Comparison of ENCODE assay signal across 9 mouse cellular contexts in the genomic region with DNA sequence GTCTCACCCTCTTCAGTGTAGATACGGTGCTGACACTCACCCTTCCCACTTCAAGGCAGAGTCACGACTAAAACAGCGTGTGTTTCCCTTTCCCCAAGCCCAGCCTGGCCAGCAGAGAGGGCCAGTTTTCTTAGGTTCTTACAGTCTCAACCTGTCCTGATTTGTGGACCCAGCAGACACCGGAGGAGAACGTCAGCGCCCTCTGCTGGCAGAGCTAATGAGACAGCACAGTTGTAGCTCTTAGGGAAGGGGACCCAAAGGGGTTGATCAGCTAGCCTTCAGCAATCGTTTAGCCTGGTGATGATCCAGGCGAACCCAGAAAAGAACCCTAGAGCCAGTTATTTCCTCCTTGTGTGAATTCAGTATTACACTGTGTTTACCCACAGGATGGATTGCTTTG. TPM values are rescaled to one million over a fixed set of nuclear protein-coding genes. Genes with fewer than 3 reads are reported as not detected.
A peak's percentile ranks its signal among the peaks of the same experiment; 100 is the strongest.
DNase-seq lines count a peak whose midpoint lies in the region; ATAC-seq and TF ChIP-seq lines count a peak whose summit lies in the region.
"Had no signal": no experiment of that assay in that cellular context is flagged by ENCODE, and none has a peak within 500 bp of the region (broad histone marks: within the 10 kb centered on the region; RNA-seq: fewer than 3 reads in every experiment).

No protein-coding gene starts in this region.

- no peak for TF ChIP-seq POLR2A in lung, adult 2 months (IDR thresholded peaks at IDR 0.05; ENCODE audit: borderline replicate concordance, extremely low read depth, low read depth, low read length)
- TF ChIP-seq POLR2A in spleen, adult 2 months (IDR thresholded peaks at IDR 0.05; ENCODE audit: low read depth, low read length), result no peak

- no peak overlapping the region for H3K27ac ChIP-seq in spleen, adult 2 months (ENCODE audit: insufficient read depth, low read length)
- no peak overlapping the region for H3K27ac ChIP-seq in forebrain, embryonic 13.5 days
- H3K27ac ChIP-seq: heart, embryonic 15.5 days had no signal

- 35% methylated on average over 8 of the region's 8 CpGs for WGBS in lung, adult 2 months
- WGBS in spleen, adult 2 months, result 29% methylated on average over 8 of the region's 8 CpGs
- WGBS in forebrain, embryonic 13.5 days, result 51% methylated on average over 8 of the region's 8 CpGs

- H3K9me3 ChIP-seq in forebrain, embryonic 13.5 days (replicated peaks), result no peaks in the 10 kb centered on the region
- H3K9me3 ChIP-seq: heart, embryonic 15.5 days had no signal

- H3K4me2 ChIP-seq in forebrain, embryonic 13.5 days, result no peak overlapping the region
- H3K4me2 ChIP-seq: heart, embryonic 15.5 days had no signal

- H3K36me3 ChIP-seq in spleen, adult 2 months (ENCODE audit: control insufficient read depth, insufficient read depth, low read length), result no peaks in the 10 kb centered on the region
- no peaks in the 10 kb centered on the region for H3K36me3 ChIP-seq in forebrain, embryonic 13.5 days (ENCODE audit: poor library complexity, severe bottlenecking)
- H3K36me3 ChIP-seq: heart, embryonic 15.5 days had no signal

- no peaks in the 10 kb centered on the region for H3K4me1 ChIP-seq in lung, adult 2 months (ENCODE audit: control insufficient read depth, insufficient read depth, low read length)
- H3K4me1 ChIP-seq in spleen, adult 2 months (ENCODE audit: control insufficient read depth, insufficient read depth, insufficient read length), result no peaks in the 10 kb centered on the region
- peaks cover 10% of the 10 kb centered on the region; the same call in 1 of the 2 replicates for H3K4me1 ChIP-seq in forebrain, embryonic 13.5 days

- no peak overlapping the region for H3K4me3 ChIP-seq in lung, adult 2 months (replicated peaks; ENCODE audit: extremely low read depth, low read depth, low read length)
- no peak overlapping the region for H3K4me3 ChIP-seq in spleen, adult 2 months (ENCODE audit: extremely low read depth, insufficient read depth, insufficient read length)
- H3K4me3 ChIP-seq in forebrain, embryonic 13.5 days, result no peak overlapping the region
- H3K4me3 ChIP-seq: heart, embryonic 15.5 days had no signal

- DNase-seq in right cerebral cortex, adult 18-20 months, result peak; percentile 39
- DNase-seq in right cerebral cortex, postnatal 36 days (ENCODE audit: low spot score in 2 of 2), result no peak
- peak; percentile 67 to 81 for DNase-seq in adrenal gland, adult 18-20 months (ENCODE audit: low spot score in 2 of 2)
- peak; percentile 65 for DNase-seq in embryo, embryonic 11 days
- DNase-seq in lung, adult 2 months, result peak; percentile 67
- DNase-seq in spleen, adult 2 months (ENCODE audit: low read depth in 1 of 2, low spot score in 2 of 2), result peak in 1 of 2 experiments; percentile 58

- H3K27me3 ChIP-seq in spleen, adult 2 months (ENCODE audit: control insufficient read depth, insufficient read depth, low read length), result no peaks in the 10 kb centered on the region
- no peaks in the 10 kb centered on the region for H3K27me3 ChIP-seq in forebrain, embryonic 13.5 days
- H3K27me3 ChIP-seq: heart, embryonic 15.5 days had no signal

- no peak overlapping the region for H3K9ac ChIP-seq in forebrain, embryonic 13.5 days
- H3K9ac ChIP-seq: heart, embryonic 15.5 days had no signal

- ATAC-seq in inflammation-experienced regulatory T-cells, adult 6 months, result peak; percentile 41
- no peak for ATAC-seq in forebrain, embryonic 13.5 days

- peak; percentile 92 for TF ChIP-seq CTCF in lung, adult 2 months (IDR thresholded peaks at IDR 0.05; ENCODE audit: insufficient read depth, low read length)
- TF ChIP-seq CTCF in spleen, adult 2 months (IDR thresholded peaks at IDR 0.05; ENCODE audit: extremely low read depth, insufficient read depth, insufficient read length, insufficient replicate concordance), result peak; percentile 66; the same call in 1 of the 2 replicates

RNA-seq across cellular contexts. Expression of a gene that starts 19.6 kb away (rescaled TPM):
- 1 to 10 TPM; 2.0 to 2.1 TPM for total RNA-seq in adrenal gland, adult 18-20 months (2021)
- polyA plus RNA-seq in inflammation-experienced regulatory T-cells, adult 6 months (2017; shearing (Covaris generic)), result 1 to 10 TPM in 1 of 3 experiments, under 1 TPM in 2; 0.54 to 1.1 (median 0.71) TPM
- 2.3 and 3.0 TPM in 2 replicates for polyA plus RNA-seq in lung, adult 2 months (2012; rRNA removed)
- 1.4 and 1.9 TPM in 2 replicates for polyA plus RNA-seq in spleen, adult 2 months (2012; rRNA removed)
- 8.1 and 8.4 TPM in 2 replicates for polyA plus RNA-seq in forebrain, embryonic 13.5 days (2015; fragmentation: Nextera tagmentation; extraction: Ambion mirVana)

RNA-seq across cellular contexts. Expression of a gene that starts 23.4 kb away (rescaled TPM):
- under 1 TPM in 1 of 2 experiments, not detected in 1; 0.45 TPM for total RNA-seq in adrenal gland, adult 18-20 months (2021)
- not detected for polyA plus RNA-seq in inflammation-experienced regulatory T-cells, adult 6 months (2017; shearing (Covaris generic))
- polyA plus RNA-seq in lung, adult 2 months (2012; rRNA removed), result 0.33 and 0.60 TPM in 2 replicates
- 0.07 and 0.12 TPM in 2 replicates for polyA plus RNA-seq in spleen, adult 2 months (2012; rRNA removed)
- polyA plus RNA-seq in forebrain, embryonic 13.5 days (2015; fragmentation: Nextera tagmentation; extraction: Ambion mirVana), result 0.45 and 0.56 TPM in 2 replicates

Comparison
In these comparisons a context has a peak if more than half of its experiments do, and no peak if none do; other contexts are left out.
1. DNase-seq: peak in right cerebral cortex, adult 18-20 months (single experiment), adrenal gland, adult 18-20 months (2 of 2), embryo, embryonic 11 days (single experiment) and lung, adult 2 months (single experiment); none in right cerebral cortex, postnatal 36 days (0 of 2).